Mouse (Mus musculus) lung, embryonic 16.5 days (tissue): ENCODE results near the gene Iscu. TPM values are rescaled to one million over a fixed set of nuclear protein-coding genes. Genes with fewer than 3 reads are reported as not detected.

ENCODE experiments used
- ATAC-seq: fragments of 200-750 bp; cut with Nextera tagmentation; 2 replicates; pipeline ENCODE4 v1.8.0; 2017; ENCODE audit warnings: low read depth, mild to moderate bottlenecking, moderate library complexity
- H3K27ac ChIP-seq: fragments of 300-500 bp; sonication (generic); 2 replicates; pipeline ENCODE4 v1.5.1; 2014; ENCODE audit warnings: mild to moderate bottlenecking, control low read depth, low read length
- H3K27me3 ChIP-seq: fragments of 300-500 bp; sonication (generic); 2 replicates; pipeline ENCODE4 v1.6.1; 2014; ENCODE audit warnings: low read depth, low read length, mixed read lengths; ENCODE audit not compliant: control insufficient read depth, insufficient read depth
- H3K36me3 ChIP-seq: fragments of 300-500 bp; sonication (generic); 2 replicates; pipeline ENCODE4 v1.6.1; 2014; ENCODE audit warnings: low read length; ENCODE audit not compliant: control insufficient read depth, insufficient read depth
- H3K4me1 ChIP-seq: fragments of 300-500 bp; sonication (generic); replicated peaks from 2 replicates; pipeline ENCODE4 v1.6.1; 2014; ENCODE audit warnings: low read length, mixed read lengths; ENCODE audit not compliant: control insufficient read depth, insufficient read depth
- H3K4me2 ChIP-seq: fragments of 300-500 bp; sonication (generic); 2 replicates; pipeline ENCODE4 v1.6.1; 2014; ENCODE audit warnings: low read depth, low read length, control low read depth
- H3K4me3 ChIP-seq: fragments of 300-500 bp; sonication (generic); 2 replicates; pipeline ENCODE4 v1.5.1; 2014; ENCODE audit warnings: mild to moderate bottlenecking, low read length, control low read depth
- H3K9ac ChIP-seq: fragments of 300-500 bp; sonication (generic); 2 replicates; pipeline ENCODE4 v1.6.1; 2014; ENCODE audit warnings: low read length, control low read depth
- H3K9me3 ChIP-seq: fragments of 300-500 bp; sonication (generic); 2 replicates; pipeline ENCODE4 v1.6.1; 2016; ENCODE audit warnings: low read length; ENCODE audit not compliant: control insufficient read depth
- WGBS: fragments of 180-500 bp; shearing (Covaris S2); extraction: QIAGEN DNeasy Blood & Tissue Kit; methylation state at CpG from one replicate; pipeline ENCODE4 v1.1.7; 2014; 5-methylcytosine and 5-hydroxymethylcytosine counted together
- polyA plus RNA-seq: library from polyadenylated mRNA; unstranded; fragments of >200 nt; fragmentation: Nextera tagmentation; extraction: Ambion mirVana; gene quantifications from 2 replicates; pipeline ENCODE4 v1.2.1, GENCODE M21; 2015

Gene Iscu
- polyA plus RNA-seq, 1 experiment from 2014 or later, result 114 TPM

- no peak for ATAC-seq
- no peak overlapping the region for H3K4me2 ChIP-seq
- H3K4me3 ChIP-seq, result no peak overlapping the region
- no peaks in the 10 kb centered on the region for H3K36me3 ChIP-seq
- peak overlapping the region; percentile 91 for H3K27ac ChIP-seq
- H3K9ac ChIP-seq, result no peak overlapping the region
- peaks cover 34% of the 10 kb centered on the region for H3K4me1 ChIP-seq
- no peaks in the 10 kb centered on the region for H3K27me3 ChIP-seq
- 69% methylated on average over 16 of the region's 16 CpGs for WGBS
- no peaks in the 10 kb centered on the region for H3K9me3 ChIP-seq
Observed at GRCm38 (mm10) chr5:113791197-113792095, 18.9 kb downstream of the Iscu start.

GRCm38 (mm10) chr5:113796401-113797148 lies 24.0 kb downstream of the Iscu start:
- peak overlapping the region; percentile 17 for H3K4me3 ChIP-seq
- peak; percentile 41 for ATAC-seq

GRCm38 (mm10) chr5:113797149-113797882 lies 24.8 kb downstream of the Iscu start:
- no peak for ATAC-seq
- Histone ChIP-seq H3K27me3 (no peaks in the 10 kb centered on the region), H3K9ac (peak overlapping the region; percentile 49), H3K4me1 (peaks cover 26% of the 10 kb centered on the region), H3K9me3 (no peaks in the 10 kb centered on the region), H3K27ac (peak overlapping the region; percentile 76), H3K4me3 (peak overlapping the region; percentile 17), H3K36me3 (no peaks in the 10 kb centered on the region), H3K4me2 (peak overlapping the region; percentile 45)
- 17% methylated on average over 19 of the region's 19 CpGs for WGBS

More at GRCm38 (mm10) chr5:113796401-113797148, 24.0 kb downstream of the Iscu start:
- Histone ChIP-seq H3K27me3 (no peaks in the 10 kb centered on the region), H3K27ac (peak overlapping the region; percentile 76), H3K4me2 (peak overlapping the region; percentile 45), H3K9me3 (no peaks in the 10 kb centered on the region), H3K9ac (peak overlapping the region; percentile 49), H3K36me3 (no peaks in the 10 kb centered on the region), H3K4me1 (peaks cover 28% of the 10 kb centered on the region)
- 5% methylated on average over 13 of the region's 13 CpGs for WGBS

- Histone ChIP-seq H3K4me2 (peak overlapping the region; percentile 47), H3K36me3 (no peaks in the 10 kb centered on the region), H3K9me3 (no peaks in the 10 kb centered on the region), H3K4me3 (peak overlapping the region; percentile 47; the same call in 1 of the 2 replicates), H3K27ac (no peak overlapping the region), H3K4me1 (peaks cover 26% of the 10 kb centered on the region), H3K9ac (0 out of 2 replicates have a peak overlapping the region, but pooled peaks have one; percentile 27), H3K27me3 (no peaks in the 10 kb centered on the region)
- WGBS, result 56% methylated on average over 9 of the region's 9 CpGs
- no peak for ATAC-seq
Observed at GRCm38 (mm10) chr5:113798525-113798924, 26.0 kb downstream of the Iscu start.

DNA sequence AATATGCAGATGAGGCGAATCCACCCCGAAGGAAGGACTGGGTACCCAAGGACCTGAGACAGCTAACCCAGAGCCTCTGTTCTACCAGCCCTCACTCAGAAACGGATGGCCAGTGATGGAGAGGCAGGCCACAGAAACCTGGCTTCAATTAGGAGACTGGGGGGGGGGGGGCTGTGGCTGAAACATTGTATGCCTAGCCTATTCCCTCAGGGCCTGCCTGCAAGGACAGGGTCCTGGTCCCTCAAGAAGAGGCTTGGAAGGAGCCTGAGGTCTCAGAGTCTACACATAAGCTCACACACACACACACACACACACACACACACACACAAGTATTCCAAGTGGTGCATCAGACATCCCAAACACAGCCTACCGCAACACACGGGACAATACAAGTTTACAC lies 27.1 kb downstream of the Iscu start:
- H3K9me3 ChIP-seq, result no peaks in the 10 kb centered on the region
- H3K36me3 ChIP-seq, result no peaks in the 10 kb centered on the region
- H3K27ac ChIP-seq, result peak overlapping the region; percentile 72
- H3K4me2 ChIP-seq, result peak overlapping the region; percentile 47
- no peaks in the 10 kb centered on the region for H3K27me3 ChIP-seq
- H3K9ac ChIP-seq, result peak overlapping the region; percentile 54
- WGBS, result 41% methylated on average over 5 of the region's 5 CpGs
- H3K4me1 ChIP-seq, result peaks cover 26% of the 10 kb centered on the region
- peak; percentile 3; the same call in 1 of the 2 replicates for ATAC-seq
- H3K4me3 ChIP-seq, result peak overlapping the region; percentile 47

DNA sequence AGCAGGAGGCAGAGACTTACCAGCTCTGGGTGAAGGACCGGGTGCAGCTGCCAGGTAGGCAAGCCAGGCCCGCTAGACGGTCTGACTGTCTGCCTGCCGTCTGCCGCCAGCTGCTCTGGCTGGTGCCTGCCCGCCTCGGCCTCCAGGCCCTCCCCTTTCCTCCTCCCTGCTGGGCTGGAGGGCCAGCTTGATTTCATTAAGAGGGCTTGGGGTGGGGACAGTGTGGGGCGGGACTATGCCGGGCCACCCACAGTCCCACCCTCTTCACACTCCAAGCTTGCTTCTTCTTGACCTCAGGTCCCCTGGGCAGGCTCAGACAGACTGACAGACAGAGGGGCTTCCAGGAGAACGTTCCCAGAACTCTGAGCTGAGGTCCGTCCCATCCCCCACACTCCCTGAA lies 27.7 kb downstream of the Iscu start, which contains the start of gene Tmem119:
Tmem119 (minus strand) TSS at position 237 of the 400 bp plus-strand sequence.
- peak; percentile 94 for ATAC-seq
- Histone ChIP-seq H3K27me3 (no peaks in the 10 kb centered on the region), H3K9me3 (no peaks in the 10 kb centered on the region), H3K4me2 (peak within 1 kb of the TSS; percentile 47), H3K4me3 (peak within 1 kb of the TSS; percentile 47), H3K4me1 (peaks cover 26% of the 10 kb centered on the region), H3K27ac (peak within 1 kb of the TSS; percentile 72), H3K9ac (peak within 1 kb of the TSS; percentile 54), H3K36me3 (no peaks in the 10 kb centered on the region)
- WGBS, result 1% methylated on average over 11 of the region's 11 CpGs

DNA sequence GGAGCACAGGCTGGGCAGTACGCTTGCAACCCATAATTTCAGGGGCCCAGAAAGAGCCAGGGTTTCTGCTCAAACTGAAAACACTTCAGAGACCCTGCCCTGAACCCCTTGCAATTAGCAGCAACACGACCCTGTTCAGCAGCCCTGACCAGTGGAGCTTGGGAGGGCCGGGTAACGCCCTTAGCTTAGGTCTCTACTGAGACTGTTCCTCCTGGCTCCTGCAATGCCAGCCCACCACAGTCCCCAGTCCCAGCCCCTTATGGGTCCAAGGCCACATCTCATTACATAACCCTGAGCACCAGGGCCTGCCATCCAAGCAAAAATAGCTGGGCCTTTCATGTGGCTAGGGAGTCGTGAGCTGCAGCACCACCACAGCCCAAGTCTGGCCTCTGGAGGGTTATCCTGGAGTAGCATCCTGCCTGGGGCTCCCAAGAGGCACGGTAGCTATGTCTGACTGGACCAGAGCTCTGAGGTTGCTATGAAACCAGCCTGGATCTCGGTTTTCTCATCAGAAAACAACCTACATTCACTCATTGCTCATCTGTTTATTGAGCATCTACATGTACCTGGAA lies 31.9 kb downstream of the Iscu start:
- no peak overlapping the region for H3K27ac ChIP-seq

DNA sequence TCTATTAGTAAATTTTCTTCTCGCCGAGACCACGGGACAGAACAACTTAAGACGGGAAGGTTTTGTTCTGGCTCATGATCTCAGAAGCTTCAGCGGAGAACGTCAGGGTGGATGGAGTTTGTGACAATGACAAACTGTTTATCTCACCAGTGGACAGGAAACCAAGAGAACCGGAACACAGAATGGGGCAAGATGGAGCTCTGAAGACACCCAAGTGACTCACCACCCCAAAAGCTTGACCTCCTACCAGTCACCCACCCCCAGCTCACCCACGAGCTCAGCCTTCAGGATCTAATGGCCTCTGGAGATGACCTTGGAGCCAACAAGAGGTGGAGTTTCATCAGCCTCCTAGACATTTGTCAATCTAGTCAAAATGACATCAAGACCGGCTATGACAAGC lies 32.8 kb downstream of the Iscu start:
- Histone ChIP-seq H3K9ac (no peak overlapping the region), H3K27me3 (no peaks in the 10 kb centered on the region), H3K4me3 (no peak overlapping the region), H3K9me3 (no peaks in the 10 kb centered on the region), H3K4me1 (peaks cover 23% of the 10 kb centered on the region), H3K27ac (no peak overlapping the region), H3K36me3 (no peaks in the 10 kb centered on the region), H3K4me2 (no peak overlapping the region)
- no peak for ATAC-seq
- 77% methylated on average over 9 of the region's 9 CpGs for WGBS

More for the DNA sequence above, 31.9 kb downstream of the Iscu start:
- 53% methylated on average over 7 of the region's 7 CpGs for WGBS
- no peak for ATAC-seq
- no peak overlapping the region for H3K9ac ChIP-seq
- H3K36me3 ChIP-seq, result no peaks in the 10 kb centered on the region
- H3K4me2 ChIP-seq, result no peak overlapping the region
- no peaks in the 10 kb centered on the region for H3K9me3 ChIP-seq
- H3K4me1 ChIP-seq, result peaks cover 27% of the 10 kb centered on the region
- H3K27me3 ChIP-seq, result no peaks in the 10 kb centered on the region
- no peak overlapping the region for H3K4me3 ChIP-seq
